Mouse (Mus musculus) fat pad, adult 2 months (tissue): ENCODE data around the gene Cd59a.
"Not testable (repeated sequence)": the region's sequence is repeated elsewhere in the genome, so short reads cannot be mapped to it uniquely, and the experiment has no call there.

ENCODE experiments used
- DNase-seq: peaks from one replicate; pipeline ENCODE4 v3.0.0-alpha.2; 2011; ENCODE audit warnings: low read depth, low spot score; ENCODE audit errors: extremely low read depth

Cd59a gene

DNA sequence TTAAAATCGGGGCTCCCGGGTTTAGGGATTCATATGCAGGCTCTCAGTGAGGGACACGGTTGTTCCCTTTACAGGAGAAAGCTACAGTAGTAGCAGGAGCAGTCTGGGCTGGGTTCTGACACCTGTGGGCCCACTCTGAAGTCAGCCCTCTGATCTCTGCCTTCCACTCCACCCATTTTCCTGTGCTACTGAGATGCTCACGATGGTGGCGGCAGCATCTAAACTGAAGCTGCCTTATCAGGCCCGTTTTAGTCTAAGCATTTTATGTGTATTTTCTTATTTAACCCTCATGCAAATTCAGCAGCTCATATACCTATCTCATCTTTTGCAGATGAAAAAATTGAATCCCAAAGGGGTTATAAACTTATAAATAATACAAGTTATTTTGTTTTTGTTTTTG lies 9.2 kb downstream of the Cd59a start:
- no peak for DNase-seq

GRCm38 (mm10) chr2:104109021-104109420 lies 13.4 kb downstream of the Cd59a start:
- not testable (repeated sequence) for DNase-seq

- DNase-seq = no peak
Observed at GRCm38 (mm10) chr2:104109528-104109927, 13.9 kb downstream of the Cd59a start.

DNA sequence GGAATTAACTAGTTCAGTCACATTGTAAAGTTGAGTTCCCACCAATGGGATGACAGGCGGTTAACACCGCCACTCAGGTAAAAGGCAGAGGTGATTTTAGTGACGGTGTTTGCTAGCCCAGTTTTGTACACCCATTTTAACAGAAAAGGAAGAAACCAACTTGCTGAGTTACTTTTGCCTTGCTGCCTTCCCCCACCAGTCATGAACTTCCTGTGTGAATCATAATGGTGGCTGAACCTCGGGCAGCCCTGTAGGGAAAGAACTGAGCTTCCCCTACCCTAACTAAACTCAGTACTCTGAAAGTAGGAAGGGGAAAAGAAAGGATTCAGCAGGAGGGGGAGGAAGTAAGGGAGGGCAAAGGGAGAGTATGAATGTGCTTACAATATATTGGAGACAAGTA lies 14.4 kb downstream of the Cd59a start:
- DNase-seq = no peak

DNA sequence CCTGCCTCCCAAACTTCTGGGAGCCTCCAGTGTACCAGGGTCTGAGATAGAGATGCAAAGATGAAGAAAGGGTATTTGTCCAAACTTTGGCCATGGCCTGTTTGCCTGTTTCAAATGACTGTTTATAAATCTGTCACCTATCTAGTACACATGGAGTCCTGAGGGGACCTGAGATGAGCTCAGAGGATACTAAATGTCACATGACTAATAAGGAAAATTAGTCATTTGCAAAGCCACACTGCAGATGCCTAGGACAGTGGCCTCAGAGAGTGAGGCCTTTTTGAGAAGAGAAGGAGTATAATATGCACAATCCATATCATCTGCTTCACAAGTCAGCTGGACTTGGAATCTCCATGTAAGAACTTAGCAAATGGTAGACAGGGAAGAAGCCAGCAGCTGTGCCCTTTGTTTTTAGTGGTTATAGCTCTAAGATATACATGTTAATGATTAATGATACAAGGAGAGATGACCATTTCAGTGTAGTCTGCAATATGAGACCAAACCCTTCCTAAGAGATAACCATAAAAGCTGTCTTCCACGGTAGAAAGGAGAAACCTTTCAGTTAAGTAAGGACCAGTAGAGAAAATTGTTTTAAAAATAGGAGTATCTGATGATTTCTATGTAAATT lies 15.7 kb downstream of the Cd59a start:
- DNase-seq = not testable (repeated sequence)

GRCm38 (mm10) chr2:104113563-104113962 lies 18.0 kb downstream of the Cd59a start:
- not testable (repeated sequence) for DNase-seq

DNA sequence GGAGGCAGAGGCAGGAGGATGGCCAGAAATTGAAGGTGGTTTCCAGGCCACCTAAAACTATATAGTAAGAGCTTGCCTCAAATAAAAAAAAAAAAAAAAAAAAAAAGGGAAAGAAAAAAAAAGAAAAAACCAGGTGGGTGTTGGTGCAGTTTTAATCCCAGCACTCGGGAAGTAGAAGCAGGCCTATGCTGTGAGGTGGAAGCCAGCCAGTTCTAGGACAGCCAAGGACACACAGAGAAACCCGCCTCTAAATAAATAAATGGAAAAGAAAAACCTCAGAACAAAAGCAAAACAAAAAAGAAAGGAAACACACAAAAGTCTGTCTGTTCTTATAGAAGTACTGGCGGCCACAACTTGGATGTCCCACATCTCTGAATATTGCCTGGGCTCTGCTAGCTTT lies 19.3 kb downstream of the Cd59a start:
- no peak for DNase-seq

- DNase-seq = not testable (repeated sequence)
Observed at GRCm38 (mm10) chr2:104117173-104117572, 21.6 kb downstream of the Cd59a start.

GRCm38 (mm10) chr2:104119097-104119496 lies 23.5 kb downstream of the Cd59a start:
- no peak for DNase-seq

GRCm38 (mm10) chr2:104120312-104120711 lies 24.7 kb downstream of the Cd59a start:
- DNase-seq = no peak

- DNase-seq = no peak
Observed at GRCm38 (mm10) chr2:104121681-104122504, 26.3 kb downstream of the Cd59a start.

GRCm38 (mm10) chr2:104122505-104123378 lies 27.1 kb downstream of the Cd59a start, which contains the start of gene A930018P22Rik:
Gene A930018P22Rik, plus strand, starts transcription at chr2:104122769.
- no peak for DNase-seq

DNA sequence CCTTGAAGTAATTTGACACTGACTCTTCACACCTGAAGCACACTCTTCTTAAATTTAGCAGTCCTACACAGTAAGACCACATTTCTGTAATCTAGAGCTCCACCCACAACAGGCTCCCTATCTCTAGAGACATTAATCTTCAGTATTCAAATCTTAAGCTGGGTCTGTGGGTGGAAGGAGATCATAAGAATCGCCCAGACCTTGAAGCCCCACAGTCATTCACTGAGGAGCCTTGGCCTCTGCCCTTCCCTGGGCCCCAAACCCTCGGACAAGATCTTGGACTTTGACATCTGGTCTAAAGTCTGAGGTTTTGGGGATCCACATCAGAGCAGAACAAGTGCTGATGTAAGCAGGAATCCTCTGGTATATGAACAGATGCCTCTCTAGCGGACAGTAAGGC lies 27.9 kb downstream of the Cd59a start:
- DNase-seq = no peak

DNA sequence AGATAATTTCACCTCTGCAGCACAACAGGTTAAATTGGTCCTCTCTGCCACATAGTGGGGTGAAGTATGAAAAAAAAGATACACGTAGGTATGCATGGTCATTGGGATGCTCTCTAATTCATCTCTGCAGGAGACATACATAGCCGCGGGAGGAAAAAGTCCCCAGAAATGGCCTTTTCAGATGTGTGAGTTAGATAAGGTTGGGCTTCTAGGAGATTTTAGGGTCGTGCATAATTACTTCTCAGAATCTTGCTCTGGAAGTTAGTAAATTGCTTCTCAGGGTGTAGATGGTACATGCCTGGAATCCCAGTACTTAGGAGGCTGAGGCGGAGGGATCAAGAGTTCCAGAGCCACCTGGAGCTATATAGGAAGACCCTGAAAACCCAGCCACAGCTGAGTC lies 28.5 kb downstream of the Cd59a start:
- no peak for DNase-seq

DNA sequence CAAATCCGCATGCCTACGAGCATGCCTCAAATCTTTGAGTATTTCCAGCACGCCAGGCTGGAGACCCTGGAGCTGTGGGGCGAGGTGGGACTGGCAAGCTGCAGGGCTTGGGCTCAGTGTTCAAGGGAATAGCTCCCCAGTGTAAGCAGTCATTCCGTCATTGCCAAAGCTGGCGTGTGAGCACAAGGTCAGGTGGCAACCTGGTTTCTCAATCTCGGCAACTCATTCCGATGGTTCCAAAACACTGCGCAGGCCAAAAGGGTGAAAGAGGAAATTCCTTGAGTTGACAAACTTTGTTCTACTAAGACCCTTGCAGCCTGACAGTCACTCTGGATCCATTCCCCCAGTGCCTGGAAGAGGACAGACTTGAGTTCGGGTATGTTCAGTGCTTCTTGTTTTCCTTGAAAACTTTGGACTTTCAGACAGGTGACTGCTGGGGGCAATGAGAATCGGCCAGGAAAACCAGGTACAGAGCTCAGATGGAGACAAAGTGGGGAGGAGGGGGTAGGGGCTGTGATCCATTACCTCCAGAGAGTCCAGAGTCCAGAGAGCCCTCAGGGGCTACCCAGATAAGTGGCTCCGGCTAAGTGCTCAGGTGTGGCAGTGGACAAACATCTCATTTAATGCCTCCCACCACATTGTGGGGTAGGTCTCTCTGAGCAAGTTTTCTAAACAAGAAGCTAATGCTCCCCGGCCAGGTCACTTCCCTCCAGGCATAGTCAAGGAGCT lies 33.4 kb downstream of the Cd59a start:
- peak; percentile 55 for DNase-seq

DNA sequence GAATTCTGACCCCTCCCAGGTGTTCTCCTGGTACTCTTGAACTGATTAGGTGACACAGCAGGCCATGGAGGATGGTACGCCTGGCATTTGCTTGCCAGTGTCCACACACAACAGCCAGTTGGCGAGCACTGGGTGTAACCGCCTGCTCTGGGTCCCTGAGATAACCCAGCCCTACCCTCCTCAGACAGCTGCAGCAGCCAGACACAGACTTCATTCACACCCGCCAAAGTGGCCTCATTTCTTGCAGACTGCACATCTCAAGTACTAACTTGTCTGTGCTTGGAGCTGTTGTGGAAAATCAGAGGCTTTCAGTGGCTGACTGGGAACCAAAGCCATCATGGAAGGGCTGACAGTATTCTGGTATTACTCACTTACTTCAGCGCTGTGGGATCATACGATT lies 34.6 kb downstream of the Cd59a start:
- DNase-seq = no peak

- DNase-seq = no peak
Observed at GRCm38 (mm10) chr2:104130969-104131368, 35.4 kb downstream of the Cd59a start.

DNA sequence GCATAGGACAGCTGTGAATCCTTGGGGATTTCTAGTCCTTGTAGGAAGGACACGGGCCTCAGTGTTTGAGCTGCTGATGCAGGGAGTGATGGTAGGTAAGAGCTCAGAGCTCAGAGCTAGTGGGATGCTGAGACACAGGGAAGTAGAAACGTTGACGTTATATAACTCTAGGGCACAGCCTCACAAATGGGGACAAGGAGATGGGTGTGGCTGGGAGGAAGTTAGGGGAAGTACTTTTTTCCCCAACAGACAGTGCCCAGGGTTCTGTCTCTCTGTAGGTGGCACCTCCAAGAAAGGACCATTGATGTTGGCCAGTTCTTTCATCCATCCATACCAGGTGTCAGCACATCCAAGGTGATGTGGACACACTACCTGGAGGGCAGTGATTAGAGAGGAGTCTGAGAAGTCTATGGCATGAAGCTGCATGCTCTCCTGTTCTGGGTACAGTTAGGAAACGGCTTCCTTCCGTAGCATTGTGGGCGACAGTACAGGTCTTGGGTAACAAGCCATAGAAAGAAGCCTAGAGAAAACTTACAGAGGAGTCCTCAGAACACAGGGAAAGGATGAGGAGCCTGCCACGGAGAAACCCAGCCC lies 36.8 kb downstream of the Cd59a start:
- DNase-seq = peak; percentile 68

- no peak for DNase-seq
Observed at GRCm38 (mm10) chr2:104133042-104133810, 37.6 kb downstream of the Cd59a start.
